Mouse (Mus musculus) cortical plate, adult 2 months (tissue): Measurements from ENCODE around the gene Trp53.

Experiments
- CTCF ChIP-seq: fragments of 200-500 bp; IDR thresholded peaks from 2 replicates; pipeline ENCODE4 v1.5.1; 2011; ENCODE audit warnings: mild to moderate bottlenecking, control low read depth, low read length; ENCODE audit not compliant: insufficient read depth; ENCODE audit errors: extremely low read depth
- POLR2A ChIP-seq: fragments of 200-500 bp; IDR thresholded peaks from 2 replicates; pipeline ENCODE4 v1.6.1; 2011; ENCODE audit warnings: mild to moderate bottlenecking, low read length, control low read depth; ENCODE audit not compliant: insufficient read depth; ENCODE audit errors: extremely low read depth

DNA sequence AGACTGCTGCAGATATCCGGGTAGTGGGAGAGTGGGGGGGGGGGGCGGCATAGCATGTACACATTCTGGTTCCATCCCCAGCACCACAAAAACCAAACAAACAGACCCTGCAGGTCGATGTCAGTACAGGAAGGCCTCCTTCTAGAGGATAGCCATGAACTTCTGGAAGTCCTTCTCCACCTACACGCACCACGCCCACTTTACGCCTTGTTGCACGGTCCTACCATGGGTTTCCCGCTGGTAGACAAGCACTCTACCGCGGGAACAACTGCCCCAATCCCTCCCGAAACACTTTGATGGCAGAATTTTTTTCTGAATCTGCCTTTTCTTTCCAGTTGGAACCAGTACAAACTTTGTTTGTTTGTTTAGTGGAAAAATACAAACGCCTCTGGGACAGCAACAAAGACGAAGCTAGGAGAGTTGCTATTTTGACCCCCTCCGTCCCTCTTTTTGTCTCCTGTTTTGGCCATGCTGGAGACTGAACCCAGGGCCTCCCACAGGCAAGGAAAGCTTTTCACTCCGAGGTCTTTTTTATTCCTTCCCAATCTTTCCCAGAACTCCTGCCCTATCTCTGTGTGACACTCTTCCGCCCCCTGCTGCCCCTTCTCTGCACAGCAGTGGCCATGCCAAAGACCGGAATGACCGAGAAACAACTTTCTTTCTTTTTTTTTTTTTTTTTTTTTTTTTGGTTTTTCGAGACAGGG, 33.5 kb downstream of the Trp53 start:
- TF ChIP-seq CTCF (peak; percentile 82), POLR2A (no peak)
